Mouse (Mus musculus) brain, embryonic 18.5 days (tissue): ENCODE measurements around the gene Hat1.

Source experiments
- DNase-seq: peaks from one replicate; pipeline ENCODE4 v3.0.0-alpha.2; 2012; ENCODE audit warnings: low read depth, low spot score

Gene Hat1

GRCm38 (mm10) chr2:71462553-71462952 lies 73.8 kb downstream of the Hat1 start:
- DNase-seq = no peak

- no peak for DNase-seq
Observed at GRCm38 (mm10) chr2:71466103-71466502, 77.3 kb downstream of the Hat1 start.

GRCm38 (mm10) chr2:71466861-71467450 lies 78.2 kb downstream of the Hat1 start:
- DNase-seq = no peak

DNA sequence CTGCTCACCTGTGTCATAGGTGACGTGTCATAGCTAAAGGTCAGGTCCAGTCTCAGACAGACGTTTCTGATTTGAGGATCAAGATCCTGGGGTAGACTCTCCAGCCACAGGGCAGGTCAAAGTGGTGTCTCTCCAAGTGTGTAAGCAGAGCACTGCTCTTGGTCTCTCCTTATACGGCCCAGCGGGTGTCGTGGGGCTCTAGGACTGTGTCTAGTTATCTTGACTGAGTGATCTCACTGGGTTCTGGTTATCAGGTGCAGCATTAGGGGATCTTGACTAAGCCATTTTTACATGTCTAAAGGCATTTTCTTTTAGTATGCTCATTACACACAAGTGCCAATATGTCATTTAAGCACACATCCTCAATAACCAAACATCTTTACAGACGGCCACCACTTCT lies 82.3 kb downstream of the Hat1 start:
- no peak for DNase-seq

DNA sequence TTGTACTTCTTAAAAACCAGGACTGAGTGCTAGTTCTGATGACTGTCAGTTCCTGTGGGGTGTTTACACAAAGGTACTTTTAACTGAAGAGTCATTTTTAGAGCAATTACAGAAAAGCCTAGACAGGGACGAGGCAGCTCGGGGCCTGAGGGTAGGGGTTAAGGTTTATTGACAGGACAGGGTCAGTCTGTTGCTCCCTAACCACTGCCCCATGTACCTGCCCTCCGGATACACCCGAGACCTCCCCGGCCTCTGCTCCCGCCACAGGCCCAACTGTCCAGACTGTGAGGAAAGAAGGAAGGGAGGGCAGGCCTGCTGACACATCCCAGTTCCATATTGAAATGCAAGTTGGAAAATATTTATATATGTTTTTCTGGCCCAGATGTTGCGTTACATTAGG lies 85.1 kb downstream of the Hat1 start:
- no peak for DNase-seq

DNA sequence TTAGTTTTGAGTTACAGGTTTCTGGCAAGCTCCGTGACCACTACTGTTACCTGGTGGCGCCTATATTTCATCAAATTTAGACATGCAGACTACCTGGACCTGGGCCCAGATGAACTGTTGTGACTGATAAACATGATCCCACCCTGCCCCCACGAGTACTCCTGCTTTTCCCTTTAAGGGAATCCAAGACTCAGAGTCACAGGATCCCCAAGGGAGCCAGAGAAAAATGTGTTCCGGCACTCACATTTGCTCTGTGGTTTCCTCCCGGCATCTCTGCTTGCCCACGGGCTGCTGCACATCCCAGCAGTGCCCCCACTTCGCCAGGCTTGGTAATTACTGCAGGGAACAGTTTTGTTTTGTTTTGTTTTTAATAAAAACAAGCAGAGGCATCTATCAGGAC lies 85.6 kb downstream of the Hat1 start:
- no peak for DNase-seq

GRCm38 (mm10) chr2:71475311-71475710 lies 86.6 kb downstream of the Hat1 start:
- no peak for DNase-seq

GRCm38 (mm10) chr2:71475760-71476159 lies 87.0 kb downstream of the Hat1 start:
- DNase-seq = no peak

- no peak for DNase-seq
Observed at GRCm38 (mm10) chr2:71477787-71478186, 89.0 kb downstream of the Hat1 start.

DNA sequence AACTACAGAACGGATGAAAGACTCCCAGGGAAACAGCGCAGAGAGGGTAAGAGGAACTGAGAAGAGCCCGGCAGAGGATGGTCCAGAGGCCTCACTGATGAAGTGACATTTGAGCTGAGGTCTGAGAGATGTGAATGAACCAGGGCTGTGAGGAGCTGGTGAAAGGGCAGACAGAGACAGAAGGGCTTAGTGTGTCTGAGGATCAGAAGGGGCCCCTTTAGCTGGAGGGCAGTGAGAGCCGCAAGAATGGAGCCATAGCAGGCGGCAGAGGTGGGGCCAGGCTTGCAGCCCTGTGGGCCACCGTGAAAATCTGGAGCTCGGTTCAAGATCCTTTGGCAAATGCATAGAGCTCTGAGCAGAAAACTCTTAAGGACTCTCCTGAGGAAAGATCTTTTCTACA lies 91.2 kb downstream of the Hat1 start:
- DNase-seq = no peak

- DNase-seq = no peak
Observed at GRCm38 (mm10) chr2:71481825-71482224, 93.1 kb downstream of the Hat1 start.

DNA sequence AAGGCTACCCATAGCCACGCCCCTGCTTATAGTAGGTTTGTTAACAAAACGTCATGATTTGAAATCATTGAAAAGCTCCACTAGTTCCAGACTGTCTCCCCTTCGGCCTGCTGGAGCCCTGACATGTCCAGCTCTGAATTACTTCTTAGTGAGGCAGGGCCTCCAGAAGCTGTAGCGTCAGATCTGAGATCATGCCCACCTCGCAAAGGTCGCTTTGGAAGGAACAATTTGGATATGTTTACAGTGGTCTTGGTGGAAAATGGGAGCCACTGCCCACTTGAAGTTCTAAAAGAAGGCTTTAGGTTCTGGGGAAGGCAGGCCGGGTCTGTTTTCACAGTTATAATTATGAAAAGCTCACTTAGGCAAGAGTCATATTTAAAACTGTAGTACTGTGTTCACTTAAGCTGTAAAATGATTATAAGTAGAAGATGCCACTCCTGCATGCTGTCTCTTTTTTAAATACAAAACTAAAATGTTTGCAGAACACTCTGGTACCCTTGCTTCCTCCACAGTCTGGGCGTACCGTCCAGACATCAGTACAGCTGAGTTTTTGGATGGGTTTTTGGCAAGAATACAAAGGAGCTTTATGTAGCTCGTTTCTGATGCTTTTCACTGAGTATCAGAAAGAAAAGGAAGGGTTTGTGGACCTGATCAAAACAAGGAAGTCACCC lies 94.4 kb downstream of the Hat1 start:
- no peak for DNase-seq

DNA sequence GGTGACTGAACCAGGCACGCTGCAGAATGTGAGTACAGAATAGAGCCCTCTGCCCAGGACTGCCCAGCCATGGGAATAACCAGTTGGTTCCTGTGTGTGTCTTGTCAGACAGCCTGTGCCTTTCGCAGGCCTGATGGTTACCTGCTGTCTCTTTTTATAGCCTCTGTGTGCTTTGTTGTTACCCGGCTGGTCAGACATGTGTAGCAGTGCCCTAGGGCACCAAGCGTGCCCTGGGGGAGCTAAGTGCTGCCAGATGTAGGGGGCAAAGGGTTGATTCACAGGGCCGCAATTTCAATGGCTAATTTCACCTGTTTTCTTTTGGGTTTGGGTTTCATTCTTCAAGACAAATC lies 94.9 kb downstream of the Hat1 start:
- DNase-seq = no peak
